Mouse (Mus musculus) MEL (cell line): Measurements from ENCODE around the gene Igsf23.

ENCODE experiments used
- CTCF ChIP-seq, 3 experiments: IDR thresholded peaks in 2 of 3; conservative IDR thresholded peaks in 1 of 3; 2 replicates each; pipeline ENCODE4 v1.5.1; 2011 to 2012; ENCODE audit warnings: low read length in 3 of 3, low read depth in 2 of 3, mild to moderate bottlenecking in 2 of 3, improper control_type of control experiment in 1 of 3, inconsistent platforms in 1 of 3, mixed read lengths in 1 of 3, moderate library complexity in 1 of 3; ENCODE audit not compliant: control insufficient read depth in 1 of 3, insufficient read depth in 1 of 3, poor library complexity in 1 of 3, severe bottlenecking in 1 of 3
- ZC3H11A ChIP-seq: IDR thresholded peaks from 2 replicates; pipeline ENCODE4 v1.6.1; 2012; ENCODE audit warnings: low read depth, mild to moderate bottlenecking, inconsistent platforms, low read length, improper control_type of control experiment

DNA sequence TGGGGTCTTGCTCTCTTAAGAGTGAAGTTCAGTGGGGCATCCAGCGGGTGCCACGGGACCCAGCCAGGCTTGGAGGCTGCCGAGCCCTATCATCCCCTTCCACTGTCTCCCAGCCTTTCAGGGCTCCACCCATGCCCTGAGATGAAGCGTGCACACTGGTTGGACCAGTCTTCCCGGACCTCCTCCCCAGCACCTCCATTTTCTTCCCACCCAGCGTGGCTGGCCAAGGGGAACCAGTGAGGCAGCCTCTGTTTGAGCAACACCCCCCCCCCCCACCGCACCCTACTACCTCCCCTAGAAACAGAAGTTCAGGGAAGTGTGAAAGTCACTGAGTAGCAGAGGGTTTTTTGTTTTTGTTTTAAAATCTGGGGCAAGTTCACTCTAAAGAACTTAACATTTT lies 62.7 kb downstream of the Igsf23 start, which contains the start of gene Ceacam19:
- TF ChIP-seq CTCF (IDR thresholded peaks at IDR 0.05 in 2 of 3, conservative IDR thresholded peaks at IDR 0.05 in 1 of 3; ENCODE audit: control insufficient read depth in 1 of 3, insufficient read depth in 1 of 3, low read depth in 2 of 3, low read length in 3 of 3, poor library complexity in 1 of 3, severe bottlenecking in 1 of 3) (no peak), ZC3H11A (no peak)
